Mouse (Mus musculus) stomach, postnatal 0 days (tissue): ENCODE results near the gene Ica1. TPM values are rescaled to one million over a fixed set of nuclear protein-coding genes. Genes with fewer than 3 reads are reported as not detected.

Source experiments
- ATAC-seq: fragments of 200-750 bp; cut with Nextera tagmentation; 2 replicates; pipeline ENCODE4 v1.8.0; 2017; ENCODE audit not compliant: low FRiP score, low TSS enrichment
- DNase-seq: peaks from one replicate; pipeline ENCODE4 v3.0.0-alpha.2; 2016; ENCODE audit warnings: low spot score
- H3K27ac ChIP-seq: fragments of 300-500 bp; sonication (generic); replicated peaks from 2 replicates; pipeline ENCODE4 v1.5.1; 2014; ENCODE audit warnings: mild to moderate bottlenecking, control low read depth
- H3K27me3 ChIP-seq: fragments of 300-500 bp; sonication (generic); 2 replicates; pipeline ENCODE4 v1.6.1; 2014; ENCODE audit warnings: low read length; ENCODE audit not compliant: control insufficient read depth, insufficient read depth
- H3K36me3 ChIP-seq: fragments of 300-500 bp; sonication (generic); 2 replicates; pipeline ENCODE4 v1.6.1; 2014; ENCODE audit warnings: low read length, mixed read lengths; ENCODE audit not compliant: control insufficient read depth, insufficient read depth
- H3K4me1 ChIP-seq: fragments of 300-500 bp; sonication (generic); replicated peaks from 2 replicates; pipeline ENCODE4 v1.6.1; 2014; ENCODE audit warnings: antibody characterized with exemption; ENCODE audit not compliant: control insufficient read depth, insufficient read depth
- H3K4me2 ChIP-seq: fragments of 300-500 bp; sonication (generic); replicated peaks from 2 replicates; pipeline ENCODE4 v1.6.1; 2014; ENCODE audit warnings: low read depth, mild to moderate bottlenecking, control low read depth, moderate library complexity
- H3K4me3 ChIP-seq: fragments of 300-500 bp; sonication (generic); 2 replicates; pipeline ENCODE4 v1.5.1; 2014; ENCODE audit warnings: low read depth, low read length, control low read depth
- H3K9ac ChIP-seq: fragments of 300-500 bp; sonication (generic); 2 replicates; pipeline ENCODE4 v1.6.1; 2014; ENCODE audit warnings: mild to moderate bottlenecking, low read length, control low read depth, mixed read lengths
- H3K9me3 ChIP-seq: fragments of 300-500 bp; sonication (generic); 2 replicates; pipeline ENCODE4 v1.6.1; 2016; ENCODE audit warnings: low read length; ENCODE audit not compliant: control insufficient read depth
- CTCF ChIP-seq: IDR thresholded peaks from 2 replicates; pipeline ENCODE4 v1.5.1; 2016; ENCODE audit warnings: antibody characterized with exemption, low read depth, mild to moderate bottlenecking, moderate library complexity
- EP300 ChIP-seq: optimal IDR thresholded peaks from 2 replicates; pipeline ENCODE3; 2016; ENCODE audit warnings: antibody characterized with exemption
- WGBS: fragments of 180-500 bp; shearing (Covaris S2); extraction: QIAGEN DNeasy Blood & Tissue Kit; methylation state at CpG from one replicate; pipeline ENCODE4 v1.1.7; 2014; 5-methylcytosine and 5-hydroxymethylcytosine counted together
- polyA plus RNA-seq: library from polyadenylated mRNA; unstranded; fragments of >200 nt; fragmentation: Nextera tagmentation; extraction: Ambion mirVana; gene quantifications from 2 replicates; pipeline ENCODE4 v1.2.1, GENCODE M21; 2015

Gene Ica1
- polyA plus RNA-seq, 1 experiment from 2014 or later: 44.7 TPM

GRCm38 (mm10) chr6:8673013-8673412 is 105.3 kb downstream of the Ica1 start:
- Histone ChIP-seq H3K36me3 (no peaks in the 10 kb centered on the region), H3K9me3 (no peaks in the 10 kb centered on the region), H3K4me3 (no peak overlapping the region), H3K9ac (no peak overlapping the region), H3K4me2 (no peak overlapping the region), H3K4me1 (no peaks in the 10 kb centered on the region), H3K27ac (no peak overlapping the region), H3K27me3 (no peaks in the 10 kb centered on the region)
- TF ChIP-seq EP300: no peak
- TF ChIP-seq CTCF: no peak
- DNase-seq (no peak), ATAC-seq (no peak)
- 82% methylated on average over 4 of the region's 4 CpGs for WGBS

DNA sequence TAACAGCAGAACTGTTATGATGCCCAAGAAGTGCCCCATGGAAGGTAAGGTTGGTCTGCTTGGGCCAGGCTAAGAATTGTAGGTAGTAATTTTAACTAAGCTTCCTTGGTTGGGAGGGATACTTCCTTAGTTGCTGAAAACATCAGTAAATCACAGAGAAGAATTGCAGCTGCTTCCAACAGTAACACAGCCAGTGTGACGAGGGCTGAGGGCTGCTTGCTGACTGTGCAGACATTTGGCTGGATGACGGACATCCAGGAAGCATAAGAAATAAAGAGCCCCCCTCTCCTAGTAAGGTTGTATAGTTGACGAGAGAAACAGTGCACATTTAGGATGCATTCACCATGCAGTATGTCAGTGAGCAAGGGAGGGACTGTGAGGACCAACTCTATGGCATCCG is 108.9 kb downstream of the Ica1 start:
- DNase-seq (no peak), ATAC-seq (no peak)
- H3K27ac ChIP-seq: no peak overlapping the region
- no peak for TF ChIP-seq CTCF
- no peak overlapping the region for H3K4me3 ChIP-seq
- no peak overlapping the region for H3K4me2 ChIP-seq
- no peaks in the 10 kb centered on the region for H3K27me3 ChIP-seq
- no peaks in the 10 kb centered on the region for H3K4me1 ChIP-seq
- no peaks in the 10 kb centered on the region for H3K36me3 ChIP-seq
- H3K9me3 ChIP-seq: no peaks in the 10 kb centered on the region
- no peak overlapping the region for H3K9ac ChIP-seq
- 71% methylated on average over 4 of the region's 4 CpGs for whole genome bisulfite sequencing

- ATAC-seq (no peak), DNase-seq (no peak)
- Histone ChIP-seq H3K4me1 (no peaks in the 10 kb centered on the region), H3K27ac (no peak overlapping the region), H3K4me3 (no peak overlapping the region), H3K9me3 (no peaks in the 10 kb centered on the region), H3K36me3 (no peaks in the 10 kb centered on the region), H3K9ac (no peak overlapping the region), H3K4me2 (no peak overlapping the region), H3K27me3 (no peaks in the 10 kb centered on the region)
- TF ChIP-seq CTCF (no peak), EP300 (no peak)
- WGBS: 64% methylated on average over 6 of the region's 6 CpGs
Observed at GRCm38 (mm10) chr6:8668013-8668811, 110.1 kb downstream of the Ica1 start.

DNA sequence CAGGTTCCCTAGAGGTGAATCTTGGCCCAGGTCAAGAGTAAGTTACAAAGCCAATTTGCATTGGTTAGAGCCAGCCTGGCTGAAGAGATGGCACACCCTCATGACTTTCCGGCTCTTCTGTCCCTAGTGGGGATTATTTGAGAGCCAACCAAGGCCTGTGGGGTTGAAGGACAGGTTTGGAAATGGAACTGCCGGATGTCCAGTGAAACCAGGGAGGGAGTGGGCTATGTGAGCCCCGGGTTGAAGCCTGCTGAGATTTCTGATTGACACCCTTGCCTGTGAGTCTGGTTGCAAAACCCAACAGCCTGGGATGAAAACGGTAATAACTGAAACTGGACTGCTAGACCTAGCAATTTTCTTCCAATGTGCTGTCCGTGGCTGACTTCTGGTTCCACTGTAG is 112.5 kb downstream of the Ica1 start:
- H3K27ac ChIP-seq: no peak overlapping the region
- no peak overlapping the region for H3K9ac ChIP-seq
- ATAC-seq: no peak
- no peaks in the 10 kb centered on the region for H3K9me3 ChIP-seq
- no peak for DNase-seq
- H3K4me3 ChIP-seq: no peak overlapping the region
- no peaks in the 10 kb centered on the region for H3K4me1 ChIP-seq
- WGBS: 95% methylated on average over 5 of the region's 5 CpGs
- no peaks in the 10 kb centered on the region for H3K27me3 ChIP-seq
- TF ChIP-seq CTCF (no peak), EP300 (no peak)
- H3K4me2 ChIP-seq: no peak overlapping the region
- H3K36me3 ChIP-seq: no peaks in the 10 kb centered on the region

GRCm38 (mm10) chr6:8664956-8665355 is 113.3 kb downstream of the Ica1 start:
- Histone ChIP-seq H3K9ac (no peak overlapping the region), H3K9me3 (no peaks in the 10 kb centered on the region), H3K4me1 (no peaks in the 10 kb centered on the region), H3K27ac (no peak overlapping the region), H3K4me3 (no peak overlapping the region), H3K36me3 (no peaks in the 10 kb centered on the region), H3K27me3 (no peaks in the 10 kb centered on the region), H3K4me2 (no peak overlapping the region)
- TF ChIP-seq CTCF: no peak
- no peak for TF ChIP-seq EP300
- 85% methylated on average over 5 of the region's 5 CpGs for WGBS
- ATAC-seq (no peak), DNase-seq (no peak)

GRCm38 (mm10) chr6:8663092-8663740 is 115.1 kb downstream of the Ica1 start:
- 66% methylated on average over 3 of the region's 3 CpGs for WGBS
- Histone ChIP-seq H3K4me2 (no peak overlapping the region), H3K27me3 (no peaks in the 10 kb centered on the region), H3K4me3 (no peak overlapping the region), H3K27ac (no peak overlapping the region), H3K4me1 (0 out of 2 replicates have a peak, but pooled peaks cover 2% of the 10 kb centered on the region), H3K9me3 (no peaks in the 10 kb centered on the region), H3K36me3 (no peaks in the 10 kb centered on the region), H3K9ac (no peak overlapping the region)
- TF ChIP-seq CTCF (no peak), EP300 (no peak)
- ATAC-seq (no peak), DNase-seq (no peak)
